Mouse (Mus musculus) embryonic fibroblast, embryonic 13.5 days (primary cell): ENCODE measurements around the gene Eif2ak3.

Source experiments
- CTCF ChIP-seq: IDR thresholded peaks from 2 replicates; pipeline ENCODE4 v1.5.1; 2011; ENCODE audit warnings: mild to moderate bottlenecking, control low read depth, low read length, moderate library complexity, borderline replicate concordance; ENCODE audit not compliant: insufficient read depth
- POLR2A ChIP-seq: IDR thresholded peaks from 2 replicates; pipeline ENCODE4 v1.6.1; 2011; ENCODE audit warnings: low read depth, mild to moderate bottlenecking, control low read depth, low read length, moderate library complexity

GRCm38 (mm10) chr6:70812526-70812895, 31.8 kb upstream of the Eif2ak3 start:
- TF ChIP-seq CTCF (no peak), POLR2A (no peak)
